Mouse (Mus musculus) kidney, embryonic 16.5 days (tissue): ENCODE measurements at regions not wholly inside any gene's neighbourhood (a gene's known extent, or its start where the extent isn't known, plus 50 kb on each side); places are given as distances from the start of the nearest gene placed in this dataset.

ENCODE experiments used
- ATAC-seq: fragments of 200-750 bp; cut with Nextera tagmentation; 2 replicates; pipeline ENCODE4 v1.8.0; 2017; ENCODE audit warnings: moderate TSS enrichment; ENCODE audit not compliant: low FRiP score, low TSS enrichment
- H3K27ac ChIP-seq: fragments of 300-500 bp; sonication (generic); 2 replicates; pipeline ENCODE4 v1.5.1; 2014; ENCODE audit warnings: low read length
- H3K27me3 ChIP-seq: fragments of 300-500 bp; sonication (generic); 2 replicates; pipeline ENCODE4 v1.6.1; 2014; ENCODE audit warnings: low read length, control low read depth, mixed read lengths; ENCODE audit not compliant: insufficient read depth
- H3K36me3 ChIP-seq: fragments of 300-500 bp; sonication (generic); 2 replicates; pipeline ENCODE4 v1.6.1; 2014; ENCODE audit warnings: low read length, control low read depth, mixed read lengths; ENCODE audit not compliant: insufficient read depth
- H3K4me1 ChIP-seq: fragments of 300-500 bp; sonication (generic); 2 replicates; pipeline ENCODE4 v1.6.1; 2014; ENCODE audit warnings: low read length, control low read depth, mixed read lengths; ENCODE audit not compliant: insufficient read depth
- H3K4me2 ChIP-seq: fragments of 300-500 bp; sonication (generic); replicated peaks from 2 replicates; pipeline ENCODE4 v1.6.1; 2014; ENCODE audit warnings: low read depth, low read length
- H3K4me3 ChIP-seq: fragments of 300-500 bp; sonication (generic); 2 replicates; pipeline ENCODE4 v1.5.1; 2014; ENCODE audit warnings: mild to moderate bottlenecking, low read length
- H3K9ac ChIP-seq: fragments of 300-500 bp; sonication (generic); replicated peaks from 2 replicates; pipeline ENCODE4 v1.6.1; 2014; ENCODE audit warnings: low read length
- H3K9me3 ChIP-seq: fragments of 300-500 bp; sonication (generic); 2 replicates; pipeline ENCODE4 v1.6.1; 2016; ENCODE audit warnings: low read length, control low read depth
- WGBS: fragments of 180-500 bp; shearing (Covaris S2); extraction: QIAGEN DNeasy Blood & Tissue Kit; methylation state at CpG from one replicate; pipeline ENCODE4 v1.1.7; 2014; 5-methylcytosine and 5-hydroxymethylcytosine counted together

- Histone ChIP-seq H3K4me2 (no peak overlapping the region), H3K27ac (no peak overlapping the region), H3K9me3 (no peaks in the 10 kb centered on the region), H3K4me1 (no peaks in the 10 kb centered on the region), H3K27me3 (no peaks in the 10 kb centered on the region), H3K4me3 (no peak overlapping the region), H3K36me3 (no peaks in the 10 kb centered on the region), H3K9ac (no peak overlapping the region)
- no peak for ATAC-seq
- WGBS, result 80% methylated on average over 3 of the region's 3 CpGs
Measured at GRCm38 (mm10) chr17:3962176-3962575, 266.1 kb upstream of the Nox3 start.

- no peaks in the 10 kb centered on the region for H3K36me3 ChIP-seq
- H3K27me3 ChIP-seq, result no peaks in the 10 kb centered on the region
- no peak for ATAC-seq
- H3K27ac ChIP-seq, result no peak overlapping the region
- no peak overlapping the region for H3K9ac ChIP-seq
- WGBS, result 87% methylated on average over 3 of the region's 3 CpGs
- H3K9me3 ChIP-seq, result no peaks in the 10 kb centered on the region
- H3K4me1 ChIP-seq, result no peaks in the 10 kb centered on the region
- no peak overlapping the region for H3K4me3 ChIP-seq
- no peak overlapping the region for H3K4me2 ChIP-seq
Measured at GRCm38 (mm10) chr17:3946540-3946939, 250.5 kb upstream of the Nox3 start.

- ATAC-seq, result no peak
Measured at GRCm38 (mm10) chr17:3936361-3936760, 240.3 kb upstream of the Nox3 start.

GRCm38 (mm10) chr17:3933208-3933607, 237.1 kb upstream of the Nox3 start:
- no peak overlapping the region for H3K9ac ChIP-seq
- no peaks in the 10 kb centered on the region for H3K27me3 ChIP-seq
- H3K9me3 ChIP-seq, result no peaks in the 10 kb centered on the region
- no peak for ATAC-seq
- no peak overlapping the region for H3K4me3 ChIP-seq
- H3K4me2 ChIP-seq, result no peak overlapping the region
- H3K36me3 ChIP-seq, result no peaks in the 10 kb centered on the region
- 47% methylated on average over 4 of the region's 4 CpGs for whole genome bisulfite sequencing
- H3K4me1 ChIP-seq, result no peaks in the 10 kb centered on the region
- H3K27ac ChIP-seq, result no peak overlapping the region

More at GRCm38 (mm10) chr17:3936361-3936760, 240.3 kb upstream of the Nox3 start:
- Histone ChIP-seq H3K4me2 (no peak overlapping the region), H3K4me3 (no peak overlapping the region), H3K27me3 (no peaks in the 10 kb centered on the region), H3K36me3 (no peaks in the 10 kb centered on the region), H3K9me3 (no peaks in the 10 kb centered on the region), H3K4me1 (no peaks in the 10 kb centered on the region), H3K9ac (no peak overlapping the region), H3K27ac (no peak overlapping the region)
- WGBS, result 87% methylated on average over 4 of the region's 4 CpGs

- Histone ChIP-seq H3K27ac (no peak overlapping the region), H3K9ac (no peak overlapping the region), H3K4me2 (no peak overlapping the region), H3K4me3 (no peak overlapping the region), H3K4me1 (no peaks in the 10 kb centered on the region), H3K27me3 (no peaks in the 10 kb centered on the region), H3K9me3 (no peaks in the 10 kb centered on the region), H3K36me3 (no peaks in the 10 kb centered on the region)
- 78% methylated on average over 5 of the region's 5 CpGs for WGBS
- no peak for ATAC-seq
Measured at GRCm38 (mm10) chr17:3932071-3932470, 236.0 kb upstream of the Nox3 start.

- Histone ChIP-seq H3K4me1 (no peaks in the 10 kb centered on the region), H3K9ac (no peak overlapping the region), H3K27me3 (no peaks in the 10 kb centered on the region), H3K4me3 (no peak overlapping the region), H3K4me2 (no peak overlapping the region), H3K9me3 (no peaks in the 10 kb centered on the region), H3K36me3 (no peaks in the 10 kb centered on the region), H3K27ac (no peak overlapping the region)
- WGBS, result 82% methylated on average over 4 of the region's 4 CpGs
- no peak for ATAC-seq
Measured at GRCm38 (mm10) chr17:3927106-3927505, 231.0 kb upstream of the Nox3 start.

GRCm38 (mm10) chr17:3920282-3920681, 224.2 kb upstream of the Nox3 start:
- no peak overlapping the region for H3K4me2 ChIP-seq
- no peak for ATAC-seq

GRCm38 (mm10) chr17:3892826-3893225, 196.8 kb upstream of the Nox3 start:
- no peaks in the 10 kb centered on the region for H3K4me1 ChIP-seq
- no peak overlapping the region for H3K4me3 ChIP-seq
- H3K9ac ChIP-seq, result no peak overlapping the region
- no peaks in the 10 kb centered on the region for H3K27me3 ChIP-seq
- WGBS, result 79% methylated on average over 3 of the region's 3 CpGs
- no peak overlapping the region for H3K4me2 ChIP-seq
- H3K36me3 ChIP-seq, result no peaks in the 10 kb centered on the region
- ATAC-seq, result no peak
- H3K27ac ChIP-seq, result no peak overlapping the region
- no peaks in the 10 kb centered on the region for H3K9me3 ChIP-seq

More at GRCm38 (mm10) chr17:3920282-3920681, 224.2 kb upstream of the Nox3 start:
- Histone ChIP-seq H3K4me1 (no peaks in the 10 kb centered on the region), H3K9ac (no peak overlapping the region), H3K4me3 (no peak overlapping the region), H3K27ac (no peak overlapping the region), H3K36me3 (no peaks in the 10 kb centered on the region), H3K9me3 (no peaks in the 10 kb centered on the region), H3K27me3 (no peaks in the 10 kb centered on the region)

- WGBS, result 47% methylated on average over 1 of the region's 1 CpGs
- Histone ChIP-seq H3K4me1 (no peaks in the 10 kb centered on the region), H3K27ac (no peak overlapping the region), H3K4me2 (no peak overlapping the region), H3K9me3 (no peaks in the 10 kb centered on the region), H3K36me3 (no peaks in the 10 kb centered on the region), H3K27me3 (no peaks in the 10 kb centered on the region), H3K9ac (no peak overlapping the region), H3K4me3 (no peak overlapping the region)
- no peak for ATAC-seq
Measured at GRCm38 (mm10) chr17:3883146-3883545, 187.1 kb upstream of the Nox3 start.

- WGBS, result 79% methylated on average over 3 of the region's 3 CpGs
- no peak for ATAC-seq
- Histone ChIP-seq H3K27ac (no peak overlapping the region), H3K27me3 (no peaks in the 10 kb centered on the region), H3K9ac (no peak overlapping the region), H3K4me1 (no peaks in the 10 kb centered on the region), H3K36me3 (no peaks in the 10 kb centered on the region), H3K9me3 (no peaks in the 10 kb centered on the region), H3K4me2 (no peak overlapping the region), H3K4me3 (no peak overlapping the region)
Measured at GRCm38 (mm10) chr17:3879075-3879474, 183.0 kb upstream of the Nox3 start.
